Mouse (Mus musculus) forebrain, embryonic 15.5 days (tissue): ENCODE measurements at regions not wholly inside any gene's neighbourhood (a gene's known extent, or its start where the extent isn't known, plus 50 kb on each side); places are given as distances from the start of the nearest gene placed in this dataset.

Source experiments
- ATAC-seq: fragments of 200-750 bp; cut with Nextera tagmentation; replicated peaks from 2 replicates; pipeline ENCODE4 v1.8.0; 2017; ENCODE audit warnings: mild to moderate bottlenecking, moderate TSS enrichment, moderate library complexity
- H3K27ac ChIP-seq: fragments of 300-500 bp; sonication (generic); replicated peaks from 2 replicates; pipeline ENCODE4 v1.5.1; 2015; ENCODE audit warnings: mild to moderate bottlenecking, inconsistent platforms
- H3K27me3 ChIP-seq: fragments of 300-500 bp; sonication (generic); 2 replicates; pipeline ENCODE4 v1.6.1; 2015; ENCODE audit warnings: inconsistent platforms
- H3K36me3 ChIP-seq: fragments of 300-500 bp; sonication (generic); 2 replicates; pipeline ENCODE4 v1.6.1; 2015; ENCODE audit warnings: mild to moderate bottlenecking, inconsistent platforms
- H3K4me1 ChIP-seq: fragments of 300-500 bp; sonication (generic); 2 replicates; pipeline ENCODE4 v1.6.1; 2015; ENCODE audit warnings: inconsistent platforms
- H3K4me2 ChIP-seq: fragments of 300-500 bp; sonication (generic); replicated peaks from 2 replicates; pipeline ENCODE4 v1.6.1; 2015; ENCODE audit warnings: mild to moderate bottlenecking, inconsistent platforms
- H3K4me3 ChIP-seq: fragments of 300-500 bp; sonication (generic); 2 replicates; pipeline ENCODE4 v1.5.1; 2015; ENCODE audit warnings: mild to moderate bottlenecking, inconsistent platforms
- H3K9ac ChIP-seq: fragments of 300-500 bp; sonication (generic); replicated peaks from 2 replicates; pipeline ENCODE4 v1.6.1; 2015; ENCODE audit warnings: mild to moderate bottlenecking, inconsistent platforms
- H3K9me3 ChIP-seq: fragments of 300-500 bp; sonication (generic); 2 replicates; pipeline ENCODE4 v1.6.1; 2016; ENCODE audit warnings: inconsistent platforms
- WGBS: fragments of 180-500 bp; shearing (Covaris S2); methylation state at CpG from one replicate; pipeline ENCODE4 v1.1.7; 2015; ENCODE audit warnings: mixed read lengths; 5-methylcytosine and 5-hydroxymethylcytosine counted together

- 76% methylated on average over 16 of the region's 16 CpGs for WGBS
- H3K27me3 ChIP-seq = 0 out of 2 replicates have a peak, but pooled peaks cover 3% of the 10 kb centered on the region
- no peak overlapping the region for H3K4me2 ChIP-seq
- no peaks in the 10 kb centered on the region for H3K9me3 ChIP-seq
- H3K36me3 ChIP-seq = no peaks in the 10 kb centered on the region
- H3K9ac ChIP-seq = no peak overlapping the region
- no peak for ATAC-seq
- H3K27ac ChIP-seq = no peak overlapping the region
- H3K4me3 ChIP-seq = no peak overlapping the region
- peaks cover 7% of the 10 kb centered on the region; the same call in 1 of the 2 replicates for H3K4me1 ChIP-seq
Measured at GRCm38 (mm10) chr6:141041781-141042625, 207.1 kb upstream of the Pde3a start.

GRCm38 (mm10) chr6:141048271-141048670, 200.8 kb upstream of the Pde3a start:
- Histone ChIP-seq H3K27me3 (peaks cover 31% of the 10 kb centered on the region), H3K4me3 (no peak overlapping the region)
- 91% methylated on average over 2 of the region's 2 CpGs for WGBS

GRCm38 (mm10) chr6:141050038-141050684, 198.9 kb upstream of the Pde3a start:
- no peak overlapping the region for H3K27ac ChIP-seq
- H3K4me2 ChIP-seq = no peak overlapping the region
- H3K27me3 ChIP-seq = peaks cover 31% of the 10 kb centered on the region
- H3K4me3 ChIP-seq = no peak overlapping the region
- H3K9ac ChIP-seq = no peak overlapping the region
- 13% methylated on average over 11 of the region's 11 CpGs for WGBS
- peaks cover 8% of the 10 kb centered on the region for H3K4me1 ChIP-seq
- H3K36me3 ChIP-seq = no peaks in the 10 kb centered on the region
- H3K9me3 ChIP-seq = no peaks in the 10 kb centered on the region
- peak; percentile 93 for ATAC-seq

More at GRCm38 (mm10) chr6:141048271-141048670, 200.8 kb upstream of the Pde3a start:
- H3K9me3 ChIP-seq = no peaks in the 10 kb centered on the region
- H3K36me3 ChIP-seq = no peaks in the 10 kb centered on the region
- no peak for ATAC-seq
- no peak overlapping the region for H3K4me2 ChIP-seq
- H3K4me1 ChIP-seq = peaks cover 8% of the 10 kb centered on the region
- no peak overlapping the region for H3K9ac ChIP-seq
- no peak overlapping the region for H3K27ac ChIP-seq

- no peak for ATAC-seq
- no peaks in the 10 kb centered on the region for H3K9me3 ChIP-seq
- H3K27ac ChIP-seq = no peak overlapping the region
- no peak overlapping the region for H3K4me2 ChIP-seq
- H3K4me3 ChIP-seq = no peak overlapping the region
- peaks cover 8% of the 10 kb centered on the region for H3K4me1 ChIP-seq
- H3K36me3 ChIP-seq = no peaks in the 10 kb centered on the region
- 92% methylated on average over 7 of the region's 7 CpGs for WGBS
- no peak overlapping the region for H3K9ac ChIP-seq
- peaks cover 18% of the 10 kb centered on the region; the same call in 1 of the 2 replicates for H3K27me3 ChIP-seq
Measured at GRCm38 (mm10) chr6:141054026-141054425, 195.0 kb upstream of the Pde3a start.

GRCm38 (mm10) chr6:141059250-141059916, 189.7 kb upstream of the Pde3a start:
- H3K27me3 ChIP-seq = no peaks in the 10 kb centered on the region
- 93% methylated on average over 11 of the region's 11 CpGs for WGBS
- no peaks in the 10 kb centered on the region for H3K36me3 ChIP-seq
- no peak for ATAC-seq
- H3K9me3 ChIP-seq = no peaks in the 10 kb centered on the region
- no peak overlapping the region for H3K4me3 ChIP-seq
- H3K27ac ChIP-seq = no peak overlapping the region
- H3K9ac ChIP-seq = no peak overlapping the region
- no peak overlapping the region for H3K4me2 ChIP-seq
- H3K4me1 ChIP-seq = no peaks in the 10 kb centered on the region

- no peaks in the 10 kb centered on the region for H3K36me3 ChIP-seq
- H3K4me1 ChIP-seq = no peaks in the 10 kb centered on the region
- H3K9me3 ChIP-seq = no peaks in the 10 kb centered on the region
- ATAC-seq = no peak
- H3K4me3 ChIP-seq = no peak overlapping the region
- H3K27ac ChIP-seq = no peak overlapping the region
- no peaks in the 10 kb centered on the region for H3K27me3 ChIP-seq
- H3K9ac ChIP-seq = no peak overlapping the region
- WGBS = 85% methylated on average over 4 of the region's 4 CpGs
- no peak overlapping the region for H3K4me2 ChIP-seq
Measured at GRCm38 (mm10) chr6:141065724-141066123, 183.3 kb upstream of the Pde3a start.

- Histone ChIP-seq H3K4me3 (no peak overlapping the region), H3K9ac (no peak overlapping the region), H3K27ac (no peak overlapping the region), H3K36me3 (no peaks in the 10 kb centered on the region), H3K4me1 (no peaks in the 10 kb centered on the region), H3K4me2 (no peak overlapping the region), H3K27me3 (no peaks in the 10 kb centered on the region), H3K9me3 (no peaks in the 10 kb centered on the region)
- WGBS = 31% methylated on average over 6 of the region's 6 CpGs
- no peak for ATAC-seq
Measured at GRCm38 (mm10) chr6:141068861-141069467, 180.1 kb upstream of the Pde3a start.

GRCm38 (mm10) chr6:141069896-141070295, 179.2 kb upstream of the Pde3a start:
- Histone ChIP-seq H3K36me3 (no peaks in the 10 kb centered on the region), H3K27me3 (no peaks in the 10 kb centered on the region)
- WGBS = 97% methylated on average over 6 of the region's 6 CpGs

GRCm38 (mm10) chr6:141071507-141071906, 177.6 kb upstream of the Pde3a start:
- WGBS = 66% methylated on average over 2 of the region's 2 CpGs
- no peak for ATAC-seq
- Histone ChIP-seq H3K36me3 (no peaks in the 10 kb centered on the region), H3K27me3 (no peaks in the 10 kb centered on the region), H3K4me3 (no peak overlapping the region), H3K4me1 (no peaks in the 10 kb centered on the region), H3K27ac (no peak overlapping the region), H3K4me2 (no peak overlapping the region), H3K9ac (no peak overlapping the region), H3K9me3 (no peaks in the 10 kb centered on the region)

More at GRCm38 (mm10) chr6:141069896-141070295, 179.2 kb upstream of the Pde3a start:
- Histone ChIP-seq H3K9me3 (no peaks in the 10 kb centered on the region), H3K9ac (no peak overlapping the region), H3K4me1 (no peaks in the 10 kb centered on the region), H3K27ac (no peak overlapping the region), H3K4me3 (no peak overlapping the region), H3K4me2 (no peak overlapping the region)
- no peak for ATAC-seq

GRCm38 (mm10) chr6:141091076-141091780, 157.8 kb upstream of the Pde3a start:
- peak; percentile 51; the same call in 1 of the 2 replicates for ATAC-seq
- Histone ChIP-seq H3K27ac (no peak overlapping the region), H3K4me1 (no peaks in the 10 kb centered on the region), H3K36me3 (no peaks in the 10 kb centered on the region), H3K9ac (no peak overlapping the region), H3K4me3 (no peak overlapping the region), H3K4me2 (no peak overlapping the region), H3K27me3 (no peaks in the 10 kb centered on the region), H3K9me3 (no peaks in the 10 kb centered on the region)
- WGBS = 63% methylated on average over 9 of the region's 9 CpGs

- H3K9me3 ChIP-seq = no peaks in the 10 kb centered on the region
- no peaks in the 10 kb centered on the region for H3K36me3 ChIP-seq
- no peak overlapping the region for H3K4me3 ChIP-seq
- no peak for ATAC-seq
- H3K9ac ChIP-seq = no peak overlapping the region
- H3K27ac ChIP-seq = no peak overlapping the region
- H3K4me2 ChIP-seq = no peak overlapping the region
- H3K4me1 ChIP-seq = no peaks in the 10 kb centered on the region
- no peaks in the 10 kb centered on the region for H3K27me3 ChIP-seq
- WGBS = 61% methylated on average over 6 of the region's 6 CpGs
Measured at GRCm38 (mm10) chr6:141091781-141092140, 157.3 kb upstream of the Pde3a start.
